Mouse (Mus musculus): Measurements from ENCODE around the gene Prss48.

The Prss48 gene

DNA sequence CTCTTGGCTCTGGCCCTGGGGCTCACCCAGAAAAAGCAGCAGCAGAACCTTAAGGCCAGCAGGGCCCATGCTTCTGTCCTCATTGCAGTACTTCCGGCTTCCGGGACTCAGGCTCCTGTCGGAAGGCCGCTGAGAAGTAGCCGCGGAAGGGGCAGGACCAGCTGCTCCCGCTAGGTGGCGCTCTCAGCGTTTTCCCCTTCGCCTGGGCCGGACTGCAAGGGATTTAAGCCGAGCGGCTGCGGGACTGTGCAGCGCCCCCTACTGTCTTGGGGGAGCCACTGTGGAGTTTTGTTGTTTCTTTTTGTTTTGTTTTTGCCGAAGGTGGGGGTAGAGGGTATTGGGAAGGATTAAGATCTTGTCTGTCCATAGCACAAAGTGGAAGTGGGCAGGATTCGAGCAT, at the start of gene Prss48:
TSS of gene Prss48 (minus strand) at position 69 of the 400 bp plus-strand sequence.
- DNase-seq (ENCODE audit: inconsistent age in 2 of 2, low spot score in 1 of 2): no peak

DNA sequence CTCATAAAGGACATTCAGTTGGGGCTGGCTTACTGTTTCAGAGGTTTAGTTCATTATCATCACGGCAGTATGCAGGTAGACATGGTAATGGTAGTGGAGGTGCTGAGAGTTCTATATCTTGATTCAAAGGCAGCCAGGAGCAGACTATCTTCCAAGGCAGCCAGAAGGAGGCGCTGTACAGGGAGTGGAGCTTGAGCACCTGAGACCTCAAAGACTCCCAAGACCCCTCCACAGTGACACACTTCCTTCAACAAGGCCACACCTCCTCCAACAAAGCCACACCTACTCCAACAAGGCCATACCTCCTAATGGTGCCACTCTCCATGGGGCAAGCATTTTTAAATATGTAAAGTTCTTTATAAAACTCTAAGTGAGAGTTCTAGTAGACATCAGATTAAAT, 46.8 kb upstream of the Prss48 start:
- DNase-seq (ENCODE audit: inconsistent age in 2 of 2, low spot score in 1 of 2): no peak

DNA sequence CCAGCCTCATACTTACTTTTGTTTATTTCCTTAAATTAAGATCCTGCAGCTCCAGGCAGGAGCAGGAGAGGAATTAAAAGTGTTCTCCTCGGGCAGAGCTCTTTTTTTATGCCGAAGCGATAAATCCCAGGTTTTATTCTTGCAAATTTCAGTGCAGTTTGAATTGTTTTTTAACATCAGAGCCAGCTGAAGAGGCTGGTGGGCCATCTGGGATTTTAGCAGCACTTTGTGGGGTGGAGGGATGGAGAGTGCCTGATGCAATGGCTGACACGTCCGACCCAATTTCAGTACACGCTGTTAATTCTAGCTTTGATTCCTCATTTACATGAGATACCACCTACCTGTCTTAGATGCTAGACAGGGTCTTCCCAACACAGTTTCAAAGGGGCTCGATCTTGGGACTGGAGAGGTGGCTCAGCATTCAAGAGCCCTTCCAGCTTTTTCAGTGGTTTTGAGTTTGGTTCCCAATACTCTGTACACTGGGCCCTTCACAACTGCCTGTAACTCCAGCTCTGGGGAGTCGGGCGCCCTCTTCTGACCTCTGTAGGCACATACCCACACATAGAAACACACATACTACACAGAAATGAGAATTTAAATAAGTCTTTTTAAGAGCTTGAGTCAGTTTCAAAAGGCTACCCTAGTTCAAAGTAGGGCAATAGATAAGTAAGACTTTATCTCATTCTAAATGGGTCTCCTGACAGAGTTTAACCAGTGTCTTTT, 45.6 kb upstream of the Prss48 start:
- DNase-seq (ENCODE audit: inconsistent age in 2 of 2, low spot score in 1 of 2): no peak

DNA sequence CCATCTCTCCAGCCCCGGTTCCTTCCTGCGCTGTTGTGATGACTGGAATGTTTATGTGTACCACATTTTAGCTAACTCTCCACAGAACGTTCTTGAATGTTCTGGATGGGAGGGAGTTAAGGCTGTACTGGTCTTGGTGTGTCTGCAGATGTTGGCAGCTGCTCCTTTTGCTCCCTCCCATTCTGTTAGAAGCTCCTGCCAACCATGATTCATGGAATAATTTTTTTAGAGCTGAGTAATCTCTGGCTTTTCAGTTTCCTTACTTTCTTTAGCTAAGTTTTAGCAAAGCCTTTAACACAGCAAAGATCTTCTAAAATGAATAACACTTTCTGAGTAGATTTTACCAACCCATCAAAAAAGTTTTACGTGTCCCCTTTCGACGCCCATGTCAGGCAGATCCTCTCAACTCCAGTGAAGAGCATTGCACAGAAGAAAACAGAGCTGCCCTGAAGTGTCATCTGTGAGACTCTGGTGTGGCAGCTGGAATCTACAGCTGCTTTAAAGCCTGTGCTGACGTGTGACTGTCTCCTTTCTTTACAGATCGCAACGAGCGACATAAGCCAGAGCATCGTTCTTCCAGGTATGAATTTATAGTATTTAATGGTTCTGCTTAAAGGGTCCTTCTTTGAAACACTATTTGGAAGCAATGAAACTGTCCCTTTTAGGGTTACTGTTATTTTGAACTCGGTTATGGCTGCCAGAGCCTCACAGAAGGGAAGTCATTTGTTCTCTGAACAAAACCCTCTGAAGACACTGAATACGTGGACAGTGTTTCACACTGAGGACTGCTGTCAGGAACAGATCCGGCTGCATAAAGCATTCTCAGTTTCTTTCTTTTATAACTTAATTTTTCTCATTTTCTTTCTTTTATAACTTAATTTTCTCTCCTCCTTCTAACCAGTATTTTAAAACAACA, 38.3 kb upstream of the Prss48 start:
- DNase-seq (ENCODE audit: inconsistent age in 2 of 2, low spot score in 1 of 2): peak; percentile 37 to 78

DNA sequence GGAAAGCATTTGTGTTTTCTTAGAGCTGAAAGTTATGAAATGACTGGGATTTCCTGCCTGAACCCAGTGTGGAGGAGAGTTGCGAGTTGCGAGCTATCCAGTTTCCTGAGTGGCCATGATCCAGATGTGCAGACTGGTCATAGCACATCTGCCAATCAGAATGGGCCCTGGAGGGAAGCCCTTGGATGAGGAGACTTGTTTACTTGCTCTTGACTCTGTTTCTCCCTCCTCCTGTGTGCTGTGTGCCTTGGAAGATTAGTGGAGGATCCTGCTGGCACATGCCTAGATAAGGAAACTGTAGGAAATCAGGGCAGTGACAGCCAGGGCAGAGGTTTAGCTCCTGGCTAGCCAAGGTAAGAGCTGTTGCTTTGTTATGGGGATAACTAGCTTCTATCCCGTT, 36.4 kb upstream of the Prss48 start:
- DNase-seq (ENCODE audit: inconsistent age in 2 of 2, low spot score in 1 of 2): peak in 1 of 2 experiments; percentile 46

DNA sequence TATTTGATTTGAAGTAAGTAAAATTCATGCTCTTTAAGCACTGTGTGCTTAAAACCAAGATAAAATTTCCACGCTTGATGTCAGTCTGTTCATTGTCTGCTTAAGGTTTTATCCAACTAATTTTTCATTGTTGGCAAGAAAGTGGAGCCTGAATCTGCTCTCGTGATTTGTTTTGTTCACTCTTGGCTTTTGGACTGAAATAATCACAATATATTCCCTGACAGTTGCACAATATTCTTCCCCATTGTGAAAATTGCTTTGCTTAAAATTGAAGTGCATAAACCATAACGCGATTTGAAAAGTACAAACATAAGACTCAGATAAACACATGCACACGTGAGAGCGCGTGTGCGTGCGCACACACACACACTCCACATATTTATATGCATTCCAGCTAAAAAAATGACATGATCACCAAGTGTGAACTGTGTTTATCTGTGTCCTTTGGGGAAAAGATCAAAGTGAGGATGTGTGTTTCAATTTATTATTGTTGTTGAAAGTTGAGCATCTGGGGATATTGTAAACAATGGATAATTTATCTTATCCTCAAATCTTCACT, 35.7 kb upstream of the Prss48 start:
- DNase-seq (ENCODE audit: inconsistent age in 2 of 2, low spot score in 1 of 2): no peak

DNA sequence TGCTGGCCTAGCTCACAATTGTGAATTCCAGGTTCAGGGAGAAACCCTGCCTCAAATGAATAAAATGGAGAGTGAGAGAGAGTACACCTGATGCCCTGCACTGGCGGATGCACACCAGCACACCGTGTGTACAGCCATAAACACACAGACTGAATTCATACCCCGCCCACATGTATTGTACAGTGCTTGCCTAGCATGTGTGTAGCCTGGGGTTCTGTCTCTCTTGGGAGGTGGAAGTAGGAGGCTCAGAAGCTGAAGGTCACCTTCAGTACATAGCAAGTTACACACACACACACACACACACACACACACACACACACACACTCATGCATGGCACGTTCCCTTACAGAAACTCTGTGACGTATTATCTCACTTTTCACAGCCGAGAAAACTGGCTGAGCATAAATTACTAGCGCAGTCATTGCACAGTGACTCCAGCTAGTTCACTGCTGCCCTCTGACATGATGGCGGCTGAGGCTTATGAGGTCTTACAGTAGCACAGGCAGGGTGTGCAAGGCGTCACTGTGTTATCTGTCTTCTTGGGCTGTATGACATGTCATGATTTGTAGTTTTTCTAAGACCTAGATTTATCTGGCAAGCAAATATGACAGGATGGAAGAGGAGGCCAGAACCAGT, 31.3 kb upstream of the Prss48 start:
- no peak for DNase-seq (ENCODE audit: inconsistent age in 2 of 2, low spot score in 1 of 2)

DNA sequence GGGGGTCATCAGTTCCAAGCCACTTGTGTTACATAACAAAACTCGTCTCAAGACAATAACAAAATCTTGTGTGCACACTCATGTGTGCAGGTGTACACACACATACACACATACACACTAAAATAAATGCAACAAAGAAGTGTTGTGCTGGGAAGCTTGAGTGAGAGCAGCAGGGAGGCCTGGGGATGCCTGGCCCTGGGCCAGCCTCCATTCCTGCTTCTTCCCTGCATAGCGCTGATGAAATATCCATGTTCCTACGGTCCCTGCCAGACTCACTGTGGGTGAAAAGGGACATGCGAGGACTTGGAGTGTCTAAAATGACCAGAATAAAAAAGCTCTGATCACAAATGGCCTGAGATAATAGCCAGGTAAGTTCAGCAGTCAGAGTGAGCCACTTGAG, 28.3 kb upstream of the Prss48 start:
- no peak for DNase-seq (ENCODE audit: inconsistent age in 2 of 2, low spot score in 1 of 2)

DNA sequence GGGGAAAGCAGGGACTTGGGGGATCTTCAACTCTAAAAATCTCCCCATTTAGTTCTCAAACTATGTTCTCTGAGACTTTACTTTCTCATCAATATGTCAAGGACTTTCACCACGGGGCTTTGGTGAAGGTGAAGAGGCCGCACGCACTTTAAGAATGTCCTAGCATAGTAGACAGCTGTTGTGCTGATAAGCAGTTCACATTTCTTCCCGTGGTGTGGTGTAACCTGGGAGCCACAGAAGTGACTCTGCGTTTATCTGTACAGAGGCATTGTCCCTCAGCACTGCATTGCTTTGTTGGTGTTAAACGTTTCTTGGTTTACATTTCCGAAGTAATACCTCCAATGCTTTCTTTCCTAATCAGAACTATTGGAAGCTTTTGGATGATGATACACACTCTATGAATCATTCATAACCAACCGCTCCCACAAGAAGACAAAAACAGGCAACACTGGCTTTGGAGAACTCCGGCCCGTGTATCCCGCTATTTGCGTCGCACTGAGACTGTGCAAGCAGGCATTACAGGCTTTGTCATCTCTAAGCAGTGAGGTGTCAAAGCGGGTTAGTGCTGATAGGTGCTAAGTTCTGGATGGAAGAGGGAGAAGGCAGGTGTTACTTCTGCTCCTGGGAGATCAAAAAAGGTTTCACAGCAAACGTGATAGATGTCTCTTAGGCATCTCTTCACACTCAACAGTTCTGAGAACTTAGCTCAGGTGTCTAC, 26.5 kb upstream of the Prss48 start:
- DNase-seq (ENCODE audit: inconsistent age in 2 of 2, low spot score in 1 of 2): no peak

DNA sequence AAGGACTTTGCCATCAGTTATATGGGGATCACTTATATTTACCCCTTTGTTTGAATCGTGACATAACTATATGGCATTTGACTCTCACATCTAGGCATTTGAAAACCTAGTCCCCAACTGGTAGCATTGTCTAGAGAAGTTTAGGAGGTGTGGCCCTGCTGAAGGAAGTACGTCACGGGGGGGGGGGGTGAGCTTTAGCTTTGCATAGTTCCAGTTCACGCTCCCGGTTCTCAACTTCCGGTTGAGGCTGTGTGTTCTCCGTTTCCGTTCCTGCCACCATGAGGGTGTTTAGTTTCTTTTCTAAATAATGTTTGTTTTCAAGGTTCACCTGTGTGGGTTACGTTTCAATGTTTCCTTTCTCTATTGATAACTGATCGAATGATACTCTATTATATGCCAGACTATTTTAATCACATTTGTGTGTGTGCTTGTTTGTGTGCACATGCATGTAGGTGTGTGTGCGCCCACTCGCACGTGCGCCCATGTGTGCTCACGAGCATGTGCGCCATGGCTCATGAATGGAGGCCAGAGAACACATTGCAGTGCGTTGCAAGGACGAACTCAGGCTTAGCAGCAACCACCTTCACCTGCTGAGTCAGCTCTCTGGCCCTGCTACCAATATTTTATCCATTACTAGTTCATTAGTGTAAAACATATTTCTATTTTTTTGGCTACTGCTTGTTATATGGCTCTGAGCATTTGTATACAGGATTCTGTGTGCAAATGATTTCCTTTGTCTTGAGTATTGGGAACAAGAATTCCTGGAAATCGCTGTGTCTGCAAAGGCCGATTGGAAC, 23.2 kb upstream of the Prss48 start:
- no peak for DNase-seq (ENCODE audit: inconsistent age in 2 of 2, low spot score in 1 of 2)

DNA sequence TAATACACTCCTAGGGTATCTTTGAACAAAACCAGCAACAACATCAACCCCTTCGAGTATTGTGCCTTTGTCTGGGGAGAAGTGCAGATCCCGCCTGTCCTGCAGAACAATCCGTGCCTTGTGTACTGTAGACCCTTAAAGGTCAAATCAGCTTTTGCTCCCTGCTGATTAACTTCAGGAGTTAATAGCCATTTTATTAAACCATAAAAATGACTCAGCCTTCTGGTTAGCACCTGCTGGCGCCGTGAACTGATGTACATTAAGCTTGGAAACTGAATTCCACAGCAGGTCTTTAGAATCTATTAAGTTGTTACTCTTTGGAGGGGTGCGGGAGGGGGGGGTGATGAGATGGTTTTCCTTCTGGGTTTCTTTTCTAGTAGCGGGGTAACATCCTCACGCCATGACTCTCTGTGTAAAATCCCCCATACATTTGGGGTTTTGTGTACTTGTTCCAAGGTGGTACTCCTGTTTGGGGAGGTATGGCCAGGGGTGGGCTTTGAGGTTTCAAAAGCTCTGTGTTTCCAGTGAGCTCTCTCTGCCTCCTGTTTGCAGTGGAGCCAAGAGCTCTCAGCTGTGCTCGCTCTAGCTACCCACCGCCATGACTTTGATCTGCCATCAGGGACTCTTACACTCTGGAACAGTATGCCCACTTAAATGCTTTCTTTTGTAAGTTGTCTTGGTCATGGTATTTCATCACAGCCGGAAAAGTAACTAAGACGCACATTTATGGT, 21.9 kb upstream of the Prss48 start:
- DNase-seq (ENCODE audit: inconsistent age in 2 of 2, low spot score in 1 of 2): no peak

DNA sequence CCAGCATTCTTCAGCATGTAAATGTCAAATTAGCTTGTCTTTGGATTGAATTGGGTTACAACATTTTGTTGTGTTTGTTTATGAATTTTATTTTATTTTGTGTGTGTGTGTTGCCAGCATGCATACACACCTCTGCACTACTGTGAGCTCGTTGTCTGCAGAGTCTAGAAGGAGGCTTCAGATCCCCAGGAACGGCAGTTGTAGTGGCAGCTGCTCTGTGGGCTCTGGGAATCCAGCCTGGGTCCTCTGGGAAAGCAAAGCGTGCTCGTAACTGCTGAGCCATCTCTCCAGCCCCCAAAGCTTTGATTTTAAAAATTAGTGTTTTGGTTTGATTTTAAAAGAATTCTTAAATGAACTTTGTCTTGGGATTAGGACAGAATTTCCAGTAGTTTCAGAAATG, 19.4 kb upstream of the Prss48 start:
- DNase-seq (ENCODE audit: inconsistent age in 2 of 2, low spot score in 1 of 2): no peak

DNA sequence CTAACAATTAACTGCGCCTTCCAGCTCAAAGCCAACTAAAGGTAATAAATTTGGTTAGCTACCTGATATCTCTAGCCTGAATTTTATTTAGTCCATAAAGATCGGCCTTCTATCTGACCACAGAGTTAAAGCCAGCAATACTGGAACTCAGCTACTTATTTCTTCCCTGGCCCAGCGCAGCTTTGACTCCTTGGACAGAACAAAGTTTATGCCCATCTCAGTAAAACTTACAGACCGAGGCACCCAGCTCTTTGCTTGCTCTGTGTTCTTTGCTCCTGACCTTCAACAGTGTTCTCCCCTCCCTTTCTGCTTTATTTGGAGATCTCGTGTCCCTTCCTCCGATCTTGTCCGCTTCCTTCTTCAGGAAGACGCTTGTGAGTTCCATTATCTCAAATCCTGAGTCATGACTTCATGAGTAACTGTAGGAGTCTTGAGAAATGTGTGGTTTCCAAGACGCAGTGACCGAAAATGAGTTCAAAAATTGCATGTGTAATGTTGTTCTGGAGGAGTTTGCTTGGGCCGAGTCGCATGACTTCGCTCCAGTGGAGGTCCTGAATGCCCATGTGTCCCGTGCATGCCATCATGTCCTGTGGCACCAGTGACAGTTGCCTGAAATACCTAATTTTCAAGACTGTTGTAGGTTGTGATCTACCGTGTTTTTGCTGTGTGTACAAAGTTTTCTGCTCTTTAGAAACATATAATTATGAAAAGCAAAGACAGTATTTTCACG, 18.8 kb upstream of the Prss48 start:
- no peak for DNase-seq (ENCODE audit: inconsistent age in 2 of 2, low spot score in 1 of 2)

DNA sequence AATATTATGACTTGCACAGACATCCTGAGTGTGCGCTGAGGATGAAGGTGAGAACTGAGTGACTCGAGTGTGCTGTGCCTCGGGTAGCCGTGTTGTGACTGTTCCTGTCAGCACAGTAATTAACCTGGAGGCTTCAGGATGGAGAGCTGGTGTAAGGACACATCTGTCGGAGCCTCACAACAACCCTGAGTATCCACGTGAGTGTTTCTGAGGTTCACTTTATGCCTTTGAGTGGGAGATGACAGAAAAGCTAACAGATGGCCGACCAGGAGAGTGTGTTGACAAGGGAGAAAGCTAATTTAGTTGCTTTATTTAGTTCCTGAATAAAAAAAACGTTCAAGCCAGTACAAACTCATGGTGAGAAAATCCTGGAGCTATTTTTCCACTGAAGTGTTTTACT, 15.2 kb upstream of the Prss48 start:
- DNase-seq (ENCODE audit: inconsistent age in 2 of 2, low spot score in 1 of 2): no peak

DNA sequence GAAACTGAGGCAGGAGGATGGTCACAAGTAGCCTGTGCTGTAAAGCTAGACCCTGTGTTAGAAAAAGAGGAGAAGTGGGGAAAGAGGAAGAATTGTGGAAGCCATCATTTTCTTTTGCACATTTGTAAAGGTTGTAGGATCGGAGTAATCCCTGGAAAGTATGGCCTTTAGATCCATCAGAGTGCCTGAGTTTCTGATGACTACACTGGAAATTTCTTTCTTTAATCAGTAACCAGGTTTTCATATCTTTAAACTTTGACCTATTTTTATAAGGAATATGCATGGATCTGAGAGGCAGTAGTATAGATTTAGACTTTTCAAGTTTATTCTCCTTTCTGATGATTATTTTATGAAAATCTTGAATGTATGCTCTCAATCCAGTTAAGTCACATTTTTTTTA, 14.7 kb upstream of the Prss48 start:
- DNase-seq (ENCODE audit: inconsistent age in 2 of 2, low spot score in 1 of 2): no peak

DNA sequence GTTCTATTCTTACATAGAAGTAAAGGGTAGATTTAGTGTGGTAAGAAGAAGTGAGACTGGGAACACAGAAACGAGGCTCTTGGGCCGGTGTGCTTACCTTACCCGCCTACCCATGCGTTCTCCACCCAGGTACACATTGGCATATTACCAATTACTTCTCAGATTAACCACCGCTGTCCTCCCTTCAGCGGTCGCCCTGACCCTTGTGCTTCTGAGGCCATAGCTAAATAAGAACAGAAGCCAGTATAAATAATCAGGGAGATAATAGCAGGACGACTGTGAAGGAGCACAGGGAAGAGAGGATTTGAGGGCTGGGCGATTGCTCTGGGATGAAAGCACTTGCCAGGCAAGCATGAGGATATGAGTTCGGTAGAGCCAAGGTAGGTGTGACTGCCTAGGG, 11.5 kb upstream of the Prss48 start:
- no peak for DNase-seq (ENCODE audit: inconsistent age in 2 of 2, low spot score in 1 of 2)

DNA sequence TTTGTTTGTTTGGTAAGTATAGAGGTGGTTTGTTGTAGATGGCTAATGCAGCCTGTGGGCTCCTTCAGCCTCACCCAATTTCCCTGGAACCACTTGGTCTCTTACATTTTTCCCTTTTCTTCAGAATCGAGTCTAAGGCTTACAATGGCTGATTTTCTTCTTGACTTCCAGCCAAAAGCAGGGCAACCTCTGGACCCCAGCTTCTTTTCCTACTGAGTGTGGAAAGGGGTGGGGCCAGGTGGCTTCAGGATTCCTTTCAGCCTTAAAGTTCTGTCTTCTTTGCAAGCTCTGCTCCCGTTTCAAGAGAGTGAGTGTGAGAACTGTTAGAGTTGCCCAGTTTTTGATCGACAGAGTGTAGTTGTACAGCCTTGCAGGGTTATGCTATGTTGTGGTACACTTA, 9.5 kb upstream of the Prss48 start:
- no peak for DNase-seq (ENCODE audit: inconsistent age in 2 of 2, low spot score in 1 of 2)

DNA sequence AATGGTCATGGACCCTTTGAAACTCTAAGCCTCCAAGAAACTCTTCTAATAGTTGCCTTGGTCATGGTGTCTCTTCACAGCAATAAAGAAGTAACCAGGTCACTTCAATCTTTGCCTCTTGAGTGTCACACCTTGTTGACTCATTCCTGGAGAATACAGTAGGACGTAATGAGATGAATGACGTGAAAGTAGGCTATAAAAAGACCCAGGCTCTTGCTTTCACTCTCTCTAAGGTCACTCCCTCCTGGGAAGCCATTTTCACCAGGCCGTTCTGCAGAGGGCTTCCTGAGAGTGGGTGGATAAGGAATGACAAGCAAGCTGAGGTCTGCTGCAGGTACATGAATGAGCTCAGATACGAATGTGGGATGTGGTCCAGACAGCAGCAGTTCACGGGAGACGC, 9.1 kb upstream of the Prss48 start:
- DNase-seq (ENCODE audit: inconsistent age in 2 of 2, low spot score in 1 of 2): no peak

DNA sequence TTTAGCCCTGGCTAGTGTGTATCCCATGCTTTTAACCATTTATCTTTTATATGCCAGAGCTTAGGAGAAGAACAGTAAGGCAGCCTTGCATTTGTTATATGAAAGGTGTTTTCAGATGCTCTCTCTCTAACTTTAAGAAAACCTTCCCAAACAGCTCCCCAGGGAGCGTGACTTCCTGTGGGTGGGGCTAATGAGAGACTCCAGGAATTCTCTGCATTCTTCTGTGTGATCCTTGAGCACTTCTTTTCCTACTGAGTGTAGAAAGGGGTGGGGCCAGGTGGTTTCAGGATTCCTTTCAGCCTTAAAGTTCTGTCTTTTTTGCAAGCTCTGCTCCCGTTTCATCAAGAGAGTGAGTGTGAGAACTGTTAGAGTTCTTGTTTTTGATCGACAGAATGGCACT, 8.3 kb upstream of the Prss48 start:
- no peak for DNase-seq (ENCODE audit: inconsistent age in 2 of 2, low spot score in 1 of 2)
